Mouse (Mus musculus): ENCODE results near the gene Fer.

Gene Fer

GRCm38 (mm10) chr17:64140063-64140850 lies 277.4 kb downstream of the Fer start:
- no peak for DNase-seq (ENCODE audit: low spot score)

GRCm38 (mm10) chr17:64141856-64142255 lies 279.0 kb downstream of the Fer start:
- no peak for DNase-seq (ENCODE audit: low spot score)

GRCm38 (mm10) chr17:64146409-64146808 lies 283.5 kb downstream of the Fer start:
- no peak for DNase-seq (ENCODE audit: low spot score)

- DNase-seq (ENCODE audit: low spot score) = no peak
Observed at GRCm38 (mm10) chr17:64150717-64151116, 287.9 kb downstream of the Fer start.

GRCm38 (mm10) chr17:64167731-64168130 lies 304.9 kb downstream of the Fer start:
- DNase-seq (ENCODE audit: low spot score) = no peak

GRCm38 (mm10) chr17:64170019-64170418 lies 307.2 kb downstream of the Fer start:
- no peak for DNase-seq (ENCODE audit: low spot score)

- no peak for DNase-seq (ENCODE audit: low spot score)
Observed at GRCm38 (mm10) chr17:64172474-64172873, 309.6 kb downstream of the Fer start.

- no peak for DNase-seq (ENCODE audit: low spot score)
Observed at GRCm38 (mm10) chr17:64180546-64180945, 317.7 kb downstream of the Fer start.

- DNase-seq (ENCODE audit: low spot score) = no peak
Observed at GRCm38 (mm10) chr17:64181291-64181690, 318.4 kb downstream of the Fer start.

GRCm38 (mm10) chr17:64182599-64182998 lies 319.7 kb downstream of the Fer start:
- no peak for DNase-seq (ENCODE audit: low spot score)

GRCm38 (mm10) chr17:64183196-64183595 lies 320.3 kb downstream of the Fer start:
- DNase-seq (ENCODE audit: low spot score) = no peak
